Mouse (Mus musculus): Measurements from ENCODE around the gene Acoxl. TPM values are rescaled to one million over a fixed set of nuclear protein-coding genes. Genes with fewer than 3 reads are reported as not detected.

Gene Acoxl
- total and polyA plus RNA-seq, 3 experiments = 0.14 TPM; not detected in 2

DNA sequence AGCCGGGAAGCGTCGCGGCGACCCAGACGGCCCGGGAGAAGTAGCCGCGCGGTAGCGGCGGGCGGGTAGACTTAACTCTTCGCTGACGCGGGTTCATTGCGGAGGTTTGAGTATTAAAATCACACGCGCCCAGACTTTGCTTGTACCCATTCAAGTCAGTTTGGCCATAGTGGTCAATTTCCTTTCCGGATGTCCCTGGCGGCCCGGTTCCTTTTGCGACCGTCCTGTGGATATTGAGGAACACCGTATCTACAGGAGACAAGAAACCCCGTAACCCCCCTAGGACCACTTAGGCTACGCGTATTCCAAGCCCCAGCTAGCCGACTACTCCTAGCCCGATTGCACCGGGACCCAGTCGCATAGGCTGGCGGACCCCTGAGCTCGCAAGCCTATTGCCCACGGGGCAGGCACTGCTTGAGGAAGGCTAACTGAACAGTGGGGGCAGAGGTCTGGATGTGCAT is 287.9 kb downstream of the Acoxl start:
- no peaks in the 10 kb centered on the region for H3K27me3 ChIP-seq (ENCODE audit: control insufficient read depth, insufficient read depth, low read length)
- H3K36me3 ChIP-seq (ENCODE audit: control insufficient read depth, insufficient read depth, low read length) = no peaks in the 10 kb centered on the region
- H3K4me1 ChIP-seq (ENCODE audit: control insufficient read depth, insufficient read depth, low read length) = peaks cover 8% of the 10 kb centered on the region
- no peaks in the 10 kb centered on the region for H3K79me2 ChIP-seq (replicated peaks; ENCODE audit: control insufficient read depth, insufficient read depth, low read length)
- TF ChIP-seq EP300 (IDR thresholded peaks at IDR 0.05; ENCODE audit: insufficient read depth, low read depth, low read length) (no peak), CTCF (IDR thresholded peaks at IDR 0.05) (no peak), POLR2A (IDR thresholded peaks at IDR 0.05; ENCODE audit: insufficient read depth, low read depth, low read length) (no peak)
- H3K27ac ChIP-seq = peak overlapping the region; percentile 78
- WGBS = under 1% methylated on average over 35 of the region's 35 CpGs
- intact Hi-C loops (cut with DNase I) = loop anchor here (2.0 to 5.0 kb wide), 2 partner anchors 51 to 186 kb away; no protein-coding TSS in a partner anchor
- DNase-seq = peak in 1 of 2 experiments; percentile 46
- peak overlapping the region; percentile 84 for H3K9ac ChIP-seq (ENCODE audit: low read depth, low read length)
- H3K4me3 ChIP-seq = peak overlapping the region; percentile 91

DNA sequence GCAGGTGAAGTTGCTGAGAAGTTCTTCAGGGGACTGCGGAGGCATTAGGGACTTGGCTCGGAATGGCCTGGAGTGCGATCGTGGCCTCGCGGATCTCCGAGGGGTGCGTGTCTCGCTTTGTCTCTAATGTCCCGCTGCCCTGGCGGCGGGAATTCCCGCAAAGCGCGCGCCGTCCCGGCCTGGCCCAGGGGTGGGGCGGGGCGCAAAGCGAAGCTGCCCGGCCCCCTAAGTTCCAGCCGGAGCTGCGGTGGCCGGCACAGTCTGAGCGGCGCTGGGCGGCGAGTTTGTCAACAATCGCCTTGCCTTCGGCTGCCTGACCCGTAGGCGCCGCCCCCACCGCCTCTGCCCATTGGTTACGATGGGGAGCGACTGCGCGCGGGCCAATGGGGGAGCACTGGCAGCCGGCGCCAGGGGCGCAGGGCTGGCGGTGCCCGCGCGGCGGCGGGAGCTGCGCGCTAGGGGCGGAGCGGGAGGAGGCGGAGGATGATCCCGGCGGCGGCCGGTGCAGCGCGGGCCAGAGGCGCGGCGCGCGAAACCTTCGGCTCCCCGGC is 288.5 kb downstream of the Acoxl start:
- peak overlapping the region; percentile 78 for H3K27ac ChIP-seq

DNA sequence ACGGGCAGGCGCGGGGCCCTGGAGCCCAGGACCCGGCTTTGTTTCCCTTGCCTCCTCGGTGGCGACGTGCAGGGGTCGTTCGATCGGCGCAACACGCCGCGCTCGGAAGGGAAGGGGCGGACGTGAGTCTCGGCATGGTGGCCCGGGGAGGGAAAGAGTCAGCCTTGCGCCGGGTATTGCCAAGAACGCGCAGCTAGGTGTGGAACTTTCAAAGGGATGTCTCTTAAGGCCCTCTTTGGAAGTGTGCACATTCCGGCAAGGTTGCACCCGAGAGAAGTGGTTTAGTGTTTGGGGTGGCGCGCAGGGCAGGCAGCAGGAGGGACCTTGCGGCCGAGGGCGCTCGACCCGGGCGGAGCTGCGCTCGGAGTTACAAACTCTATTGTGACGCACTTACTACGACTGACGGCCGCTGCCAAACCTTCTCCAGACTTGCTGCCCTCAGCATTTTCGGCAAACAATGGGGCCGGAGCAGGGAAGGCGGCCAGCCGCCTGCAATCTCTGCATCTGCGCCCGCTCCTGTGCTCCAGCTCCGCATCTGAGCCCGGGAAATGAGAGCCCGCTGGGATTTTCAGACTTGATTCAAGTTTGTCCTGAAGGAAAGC is 289.1 kb downstream of the Acoxl start:
- WGBS = under 1% methylated on average over 48 of the region's 48 CpGs
- H3K27me3 ChIP-seq (ENCODE audit: control insufficient read depth, insufficient read depth, low read length) = no peaks in the 10 kb centered on the region
- intact Hi-C loops (cut with DNase I) = loop anchor here (2.0 to 5.0 kb wide), 2 partner anchors 50 to 185 kb away; no protein-coding TSS in a partner anchor

More for the DNA sequence above, 288.5 kb downstream of the Acoxl start:
- WGBS = 1% methylated on average over 67 of the region's 67 CpGs
- peak; percentile 82 for TF ChIP-seq POLR2A (IDR thresholded peaks at IDR 0.05; ENCODE audit: insufficient read depth, low read depth, low read length)
- peak; percentile 52 for TF ChIP-seq CTCF (IDR thresholded peaks at IDR 0.05)
- no peak for TF ChIP-seq EP300 (IDR thresholded peaks at IDR 0.05; ENCODE audit: insufficient read depth, low read depth, low read length)
- H3K9ac ChIP-seq (ENCODE audit: low read depth, low read length) = peak overlapping the region; percentile 84
- peak; percentile 96 to 98 for DNase-seq
- peak overlapping the region; percentile 91 for H3K4me3 ChIP-seq
- H3K36me3 ChIP-seq (ENCODE audit: control insufficient read depth, insufficient read depth, low read length) = no peaks in the 10 kb centered on the region
- intact Hi-C loops (cut with DNase I) = loop anchor here (2.0 to 5.0 kb wide), 2 partner anchors 50 to 186 kb away; no protein-coding TSS in a partner anchor
- no peaks in the 10 kb centered on the region for H3K79me2 ChIP-seq (replicated peaks; ENCODE audit: control insufficient read depth, insufficient read depth, low read length)
- peaks cover 8% of the 10 kb centered on the region for H3K4me1 ChIP-seq (ENCODE audit: control insufficient read depth, insufficient read depth, low read length)
- H3K27me3 ChIP-seq (ENCODE audit: control insufficient read depth, insufficient read depth, low read length) = no peaks in the 10 kb centered on the region

DNA sequence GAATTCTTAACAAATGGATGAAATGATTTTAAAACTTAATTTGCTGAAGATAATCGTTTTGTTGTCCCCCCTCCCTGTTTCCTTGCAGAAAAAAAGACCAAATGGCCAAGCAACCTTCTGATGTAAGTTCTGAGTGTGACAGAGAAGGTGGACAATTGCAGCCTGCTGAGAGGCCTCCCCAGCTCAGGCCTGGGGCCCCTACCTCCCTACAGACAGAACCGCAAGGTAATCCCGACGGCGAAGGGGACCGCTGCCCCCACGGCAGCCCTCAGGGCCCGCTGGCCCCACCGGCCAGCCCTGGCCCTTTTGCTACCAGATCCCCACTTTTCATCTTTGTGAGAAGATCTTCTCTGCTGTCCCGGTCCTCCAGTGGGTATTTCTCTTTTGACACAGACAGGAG is 289.9 kb downstream of the Acoxl start:
- no peaks in the 10 kb centered on the region for H3K27me3 ChIP-seq (ENCODE audit: control insufficient read depth, insufficient read depth, low read length)
- peak overlapping the region; percentile 78 for H3K27ac ChIP-seq
- H3K9ac ChIP-seq (ENCODE audit: low read depth, low read length) = no peak overlapping the region
- no peak for DNase-seq
- H3K4me1 ChIP-seq (ENCODE audit: control insufficient read depth, insufficient read depth, low read length) = peaks cover 3% of the 10 kb centered on the region
- no peaks in the 10 kb centered on the region; the same call in 1 of the 2 replicates for H3K36me3 ChIP-seq (ENCODE audit: control insufficient read depth, insufficient read depth, low read length)
- WGBS = 66% methylated on average over 10 of the region's 10 CpGs
- H3K4me3 ChIP-seq = peak overlapping the region; percentile 91
- intact Hi-C loops (cut with DNase I) = loop anchor here (5.0 kb wide), 1 partner anchor 49 kb away; no protein-coding TSS in a partner anchor
- TF ChIP-seq EP300 (IDR thresholded peaks at IDR 0.05; ENCODE audit: insufficient read depth, low read depth, low read length) = no peak
- TF ChIP-seq POLR2A (IDR thresholded peaks at IDR 0.05; ENCODE audit: insufficient read depth, low read depth, low read length) = no peak
- no peak for TF ChIP-seq CTCF (IDR thresholded peaks at IDR 0.05)
- no peaks in the 10 kb centered on the region for H3K79me2 ChIP-seq (replicated peaks; ENCODE audit: control insufficient read depth, insufficient read depth, low read length)

More for the DNA sequence above, 289.1 kb downstream of the Acoxl start:
- peak overlapping the region; percentile 78 for H3K27ac ChIP-seq
- 0 out of 2 replicates have a peak, but pooled peaks have one; percentile 3 for TF ChIP-seq EP300 (IDR thresholded peaks at IDR 0.05; ENCODE audit: insufficient read depth, low read depth, low read length)
- no peak for TF ChIP-seq CTCF (IDR thresholded peaks at IDR 0.05)
- no peaks in the 10 kb centered on the region for H3K36me3 ChIP-seq (ENCODE audit: control insufficient read depth, insufficient read depth, low read length)
- H3K4me1 ChIP-seq (ENCODE audit: control insufficient read depth, insufficient read depth, low read length) = peaks cover 7% of the 10 kb centered on the region
- H3K79me2 ChIP-seq (replicated peaks; ENCODE audit: control insufficient read depth, insufficient read depth, low read length) = no peaks in the 10 kb centered on the region
- H3K4me3 ChIP-seq = peak overlapping the region; percentile 91
- DNase-seq = peak; percentile 86 to 90
- H3K9ac ChIP-seq (ENCODE audit: low read depth, low read length) = peak overlapping the region; percentile 62

DNA sequence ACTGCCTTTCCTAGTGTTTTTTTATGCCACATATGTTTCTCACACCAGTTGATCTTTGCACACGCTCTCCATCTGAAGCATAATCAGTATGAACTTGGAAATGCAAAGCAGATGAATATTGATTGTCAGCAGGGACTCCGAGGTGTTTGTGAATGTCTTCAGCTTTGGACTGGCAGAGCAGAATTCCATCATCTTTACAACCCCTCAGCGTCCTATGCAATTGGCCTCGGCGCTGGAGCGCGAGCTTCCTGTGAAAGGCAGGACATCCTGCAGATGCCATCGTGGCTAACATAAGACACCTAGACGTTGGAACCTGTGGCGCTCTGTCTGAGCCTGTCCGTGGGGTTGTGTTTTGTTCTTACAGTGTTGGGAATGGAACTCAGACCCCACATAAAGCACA is 292.8 kb downstream of the Acoxl start:
- Histone ChIP-seq H3K9ac (ENCODE audit: low read depth, low read length) (no peak overlapping the region), H3K27ac (no peak overlapping the region), H3K4me1 (ENCODE audit: control insufficient read depth, insufficient read depth, low read length) (peaks cover 3% of the 10 kb centered on the region; the same call in 1 of the 2 replicates), H3K79me2 (replicated peaks; ENCODE audit: control insufficient read depth, insufficient read depth, low read length) (no peaks in the 10 kb centered on the region), H3K36me3 (ENCODE audit: control insufficient read depth, insufficient read depth, low read length) (peaks cover 2% of the 10 kb centered on the region; the same call in 1 of the 2 replicates), H3K27me3 (ENCODE audit: control insufficient read depth, insufficient read depth, low read length) (no peaks in the 10 kb centered on the region), H3K4me3 (no peak overlapping the region)
- no peak for DNase-seq
- intact Hi-C loops (cut with DNase I) = no loop called here
- WGBS = 85% methylated on average over 11 of the region's 11 CpGs
- TF ChIP-seq EP300 (IDR thresholded peaks at IDR 0.05; ENCODE audit: insufficient read depth, low read depth, low read length) (no peak), POLR2A (IDR thresholded peaks at IDR 0.05; ENCODE audit: insufficient read depth, low read depth, low read length) (no peak), CTCF (IDR thresholded peaks at IDR 0.05) (no peak)

DNA sequence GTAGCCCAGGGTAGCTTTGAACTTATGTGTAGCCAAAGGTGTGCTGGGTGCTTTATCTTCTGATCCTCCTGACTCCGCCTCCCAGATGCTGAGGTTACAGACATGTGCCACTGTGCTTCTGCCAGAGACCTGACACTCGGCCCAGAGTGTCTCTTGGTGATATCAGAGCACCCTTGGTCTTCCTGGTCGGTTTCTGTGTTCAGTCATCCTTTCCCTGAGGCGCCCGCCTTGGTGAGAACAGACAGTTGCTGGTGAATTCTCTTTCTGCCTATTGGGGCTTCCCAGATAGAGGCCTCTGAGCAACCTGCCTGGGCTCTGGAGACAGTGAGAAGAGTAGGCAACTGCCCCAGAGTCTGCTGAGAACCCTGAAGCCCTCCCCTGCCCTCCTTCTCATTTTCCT is 294.0 kb downstream of the Acoxl start:
- Histone ChIP-seq H3K27ac (no peak overlapping the region), H3K27me3 (ENCODE audit: control insufficient read depth, insufficient read depth, low read length) (no peaks in the 10 kb centered on the region), H3K79me2 (replicated peaks; ENCODE audit: control insufficient read depth, insufficient read depth, low read length) (no peaks in the 10 kb centered on the region), H3K36me3 (ENCODE audit: control insufficient read depth, insufficient read depth, low read length) (peaks cover 2% of the 10 kb centered on the region; the same call in 1 of the 2 replicates), H3K4me1 (ENCODE audit: control insufficient read depth, insufficient read depth, low read length) (peaks cover 6% of the 10 kb centered on the region), H3K4me3 (no peak overlapping the region), H3K9ac (ENCODE audit: low read depth, low read length) (no peak overlapping the region)
- TF ChIP-seq CTCF (IDR thresholded peaks at IDR 0.05) (no peak), POLR2A (IDR thresholded peaks at IDR 0.05; ENCODE audit: insufficient read depth, low read depth, low read length) (no peak), EP300 (IDR thresholded peaks at IDR 0.05; ENCODE audit: insufficient read depth, low read depth, low read length) (no peak)
- 79% methylated on average over 5 of the region's 5 CpGs for WGBS
- intact Hi-C loops (cut with DNase I) = no loop called here
- no peak for DNase-seq

Measured in heart, adult 2 months (tissue).